Mouse (Mus musculus): ENCODE measurements at regions not wholly inside any gene's neighbourhood (a gene's known extent, or its start where the extent isn't known, plus 50 kb on each side); places are given as distances from the start of the nearest gene placed in this dataset.

- TF ChIP-seq CTCF (IDR thresholded peaks at IDR 0.05; ENCODE audit: extremely low read depth, insufficient read depth, insufficient read length, insufficient replicate concordance): no peak
- no peak for TF ChIP-seq POLR2A (IDR thresholded peaks at IDR 0.05; ENCODE audit: low read depth, low read length)
These were observed 82.5 kb upstream of the Chd2 start for GRCm38 (mm10) chr7:73624093-73624600.

Measured in spleen, adult 2 months (tissue).